Comparison of ENCODE assay signal across 18 mouse cellular contexts in genomic region chr16:38982508-38983236, GRCm38 (mm10).
DNase-seq lines count a peak whose midpoint lies in the region; ATAC-seq lines count a peak whose summit lies in the region.
"Had no signal": no experiment of that assay in that cellular context is flagged by ENCODE, and none has a peak within 500 bp of the region (broad histone marks: within the 10 kb centered on the region; RNA-seq: fewer than 3 reads in every experiment).

No protein-coding gene starts in this region.

- H3K9me3 ChIP-seq in limb, embryonic 12.5 days, result no peaks in the 10 kb centered on the region
- H3K9me3 ChIP-seq in limb, embryonic 10.5 days (replicated peaks), result no peaks in the 10 kb centered on the region
- no peaks in the 10 kb centered on the region for H3K9me3 ChIP-seq in limb, embryonic 13.5 days
- H3K9me3 ChIP-seq: embryonic facial prominence, embryonic 13.5 days; forebrain, embryonic 13.5 days; heart, embryonic 13.5 days; hindbrain, embryonic 10.5 days; neural tube, embryonic 15.5 days had no signal

- DNase-seq in cerebellum, postnatal 14 days, result peak; percentile 30 to 42
- no peak for DNase-seq in cerebellum, adult 8-10 months
- peak; percentile 46 for DNase-seq in kidney, adult 11 months
- no peak for DNase-seq in kidney, postnatal 4 days
- DNase-seq in limb, embryonic 10.5 days (ENCODE audit: low spot score), result no peak
- no peak for DNase-seq in gastrocnemius, postnatal 10 days
- DNase-seq: cerebellum, adult 9-10 months; gastrocnemius, postnatal 14 days; liver, postnatal 0 days had no signal

- H3K4me3 ChIP-seq in limb, embryonic 12.5 days (replicated peaks), result no peak overlapping the region
- H3K4me3 ChIP-seq in limb, embryonic 10.5 days, result no peak overlapping the region
- H3K4me3 ChIP-seq in limb, embryonic 13.5 days, result no peak overlapping the region
- H3K4me3 ChIP-seq: embryonic facial prominence, embryonic 13.5 days; forebrain, embryonic 13.5 days; heart, embryonic 13.5 days; hindbrain, embryonic 10.5 days; neural tube, embryonic 15.5 days had no signal

- peak; percentile 77; the same call in 1 of the 2 replicates for ATAC-seq in limb, embryonic 12.5 days (ENCODE audit: insufficient number of reproducible peaks, insufficient read depth, low FRiP score, low TSS enrichment, low read depth)
- ATAC-seq in limb, embryonic 13.5 days (ENCODE audit: low FRiP score, low read depth), result peak; percentile 70
- ATAC-seq: liver, postnatal 0 days; Patski had no signal

- H3K4me1 ChIP-seq in limb, embryonic 12.5 days (replicated peaks), result peaks cover 43% of the 10 kb centered on the region
- peaks cover 39% of the 10 kb centered on the region for H3K4me1 ChIP-seq in limb, embryonic 10.5 days
- peaks cover 42% of the 10 kb centered on the region for H3K4me1 ChIP-seq in limb, embryonic 13.5 days

- 0 out of 2 replicates have a peak overlapping the region, but pooled peaks have one; percentile 10 for H3K4me2 ChIP-seq in limb, embryonic 12.5 days
- 0 out of 2 replicates have a peak overlapping the region, but pooled peaks have one; percentile 27 for H3K4me2 ChIP-seq in limb, embryonic 13.5 days (replicated peaks)
- H3K4me2 ChIP-seq: embryonic facial prominence, embryonic 13.5 days; forebrain, embryonic 13.5 days; heart, embryonic 13.5 days; neural tube, embryonic 15.5 days had no signal

- H3K9ac ChIP-seq in limb, embryonic 12.5 days (replicated peaks), result no peak overlapping the region
- no peak overlapping the region for H3K9ac ChIP-seq in limb, embryonic 13.5 days
- H3K9ac ChIP-seq: embryonic facial prominence, embryonic 13.5 days; forebrain, embryonic 13.5 days; heart, embryonic 13.5 days; liver, postnatal 0 days; neural tube, embryonic 15.5 days had no signal

- no peaks in the 10 kb centered on the region for H3K27me3 ChIP-seq in limb, embryonic 12.5 days
- no peaks in the 10 kb centered on the region for H3K27me3 ChIP-seq in limb, embryonic 10.5 days (ENCODE audit: low read depth, poor library complexity, severe bottlenecking)
- H3K27me3 ChIP-seq in limb, embryonic 13.5 days, result no peaks in the 10 kb centered on the region
- H3K27me3 ChIP-seq: forebrain, embryonic 13.5 days; heart, embryonic 13.5 days; neural tube, embryonic 15.5 days; Patski had no signal

- no peaks in the 10 kb centered on the region for H3K36me3 ChIP-seq in limb, embryonic 12.5 days
- H3K36me3 ChIP-seq in limb, embryonic 10.5 days, result no peaks in the 10 kb centered on the region
- no peaks in the 10 kb centered on the region for H3K36me3 ChIP-seq in limb, embryonic 13.5 days
- H3K36me3 ChIP-seq: embryonic facial prominence, embryonic 13.5 days; heart, embryonic 13.5 days; hindbrain, embryonic 10.5 days; neural tube, embryonic 15.5 days had no signal

- H3K27ac ChIP-seq in limb, embryonic 12.5 days, result peak overlapping the region; percentile 84
- no peak overlapping the region for H3K27ac ChIP-seq in limb, embryonic 10.5 days
- peak overlapping the region; percentile 78; the same call in 1 of the 2 replicates for H3K27ac ChIP-seq in limb, embryonic 13.5 days
- H3K27ac ChIP-seq: embryonic facial prominence, embryonic 13.5 days; forebrain, embryonic 13.5 days; heart, embryonic 13.5 days; hindbrain, embryonic 10.5 days; macrophage; neural tube, embryonic 15.5 days had no signal

- WGBS in limb, embryonic 12.5 days, result 30% methylated on average over 12 of the region's 12 CpGs
- WGBS in limb, embryonic 10.5 days, result 34% methylated on average over 12 of the region's 12 CpGs
- WGBS in limb, embryonic 13.5 days, result 26% methylated on average over 12 of the region's 12 CpGs

Comparison
In these comparisons a context has a peak if more than half of its experiments do, and no peak if none do; other contexts are left out.
1. DNase-seq: peak in cerebellum, postnatal 14 days (2 of 2) and kidney, adult 11 months (single experiment); none in cerebellum, adult 8-10 months (single experiment), kidney, postnatal 4 days (0 of 2), limb, embryonic 10.5 days (single experiment) and gastrocnemius, postnatal 10 days (single experiment).